Mouse (Mus musculus): ENCODE data around the gene Atp6v0a2. TPM values are rescaled to one million over a fixed set of nuclear protein-coding genes. Genes with fewer than 3 reads are reported as not detected.

The Atp6v0a2 gene
- polyA plus RNA-seq (2015; fragmentation: Illumina TruSeq; extraction: RNeasy Lipid Tissue Mini Kit (QIAGEN cat#74804); ENCODE audit: insufficient read depth, low read depth, low replicate concordance): 8.7 TPM

GRCm38 (mm10) chr5:124628448-124629363 lies at the start of gene Atp6v0a2:
Gene Atp6v0a2, plus strand, starts transcription at chr5:124628576.

GRCm38 (mm10) chr5:124578633-124579317 lies 49.6 kb upstream of the Atp6v0a2 start, which contains the start of the genes Eif2b1 and Gtf2h3:
Gene Eif2b1, minus strand, starts transcription at chr5:124579131.
Gene Gtf2h3, plus strand, starts transcription at chr5:124579140.

GRCm38 (mm10) chr5:124724997-124725396 lies 96.6 kb downstream of the Atp6v0a2 start, which contains the start of gene Dnah10:
Gene Dnah10, plus strand, starts transcription at chr5:124725085.

Other genes starting within 250 kb of the Atp6v0a2 start
- 8.3 TPM for gene Sbno1, start 202.6 kb upstream of the Atp6v0a2 start, polyA plus RNA-seq (2015; fragmentation: Illumina TruSeq; extraction: RNeasy Lipid Tissue Mini Kit (QIAGEN cat#74804); ENCODE audit: insufficient read depth, low read depth, low replicate concordance)
- gene Kmt5a, start 188.6 kb upstream of the Atp6v0a2 start, polyA plus RNA-seq (2015; fragmentation: Illumina TruSeq; extraction: RNeasy Lipid Tissue Mini Kit (QIAGEN cat#74804); ENCODE audit: insufficient read depth, low read depth, low replicate concordance): 12.4 TPM
- 3.3 TPM for gene Rilpl2, start 150.2 kb upstream of the Atp6v0a2 start, polyA plus RNA-seq (2015; fragmentation: Illumina TruSeq; extraction: RNeasy Lipid Tissue Mini Kit (QIAGEN cat#74804); ENCODE audit: insufficient read depth, low read depth, low replicate concordance)
- 3.0 TPM for gene Snrnp35, start 145.4 kb upstream of the Atp6v0a2 start, polyA plus RNA-seq (2015; fragmentation: Illumina TruSeq; extraction: RNeasy Lipid Tissue Mini Kit (QIAGEN cat#74804); ENCODE audit: insufficient read depth, low read depth, low replicate concordance)
- gene Rilpl1, start 97.2 kb upstream of the Atp6v0a2 start, polyA plus RNA-seq (2015; fragmentation: Illumina TruSeq; extraction: RNeasy Lipid Tissue Mini Kit (QIAGEN cat#74804); ENCODE audit: insufficient read depth, low read depth, low replicate concordance): 3.7 TPM
- gene Tmed2, start 87.9 kb upstream of the Atp6v0a2 start, polyA plus RNA-seq (2015; fragmentation: Illumina TruSeq; extraction: RNeasy Lipid Tissue Mini Kit (QIAGEN cat#74804); ENCODE audit: insufficient read depth, low read depth, low replicate concordance): 94.8 TPM
- gene Ddx55, start 75.7 kb upstream of the Atp6v0a2 start, polyA plus RNA-seq (2015; fragmentation: Illumina TruSeq; extraction: RNeasy Lipid Tissue Mini Kit (QIAGEN cat#74804); ENCODE audit: insufficient read depth, low read depth, low replicate concordance): 16.4 TPM
- 16.3 TPM for gene Eif2b1, start 49.4 kb upstream of the Atp6v0a2 start, polyA plus RNA-seq (2015; fragmentation: Illumina TruSeq; extraction: RNeasy Lipid Tissue Mini Kit (QIAGEN cat#74804); ENCODE audit: insufficient read depth, low read depth, low replicate concordance)
- gene Gtf2h3, start 49.4 kb upstream of the Atp6v0a2 start, polyA plus RNA-seq (2015; fragmentation: Illumina TruSeq; extraction: RNeasy Lipid Tissue Mini Kit (QIAGEN cat#74804); ENCODE audit: insufficient read depth, low read depth, low replicate concordance): 7.6 TPM
- 0.13 TPM for gene Dnah10, start 96.5 kb downstream of the Atp6v0a2 start, polyA plus RNA-seq (2015; fragmentation: Illumina TruSeq; extraction: RNeasy Lipid Tissue Mini Kit (QIAGEN cat#74804); ENCODE audit: insufficient read depth, low read depth, low replicate concordance)
- 2.6 TPM for gene Ccdc92, start 233.8 kb downstream of the Atp6v0a2 start, polyA plus RNA-seq (2015; fragmentation: Illumina TruSeq; extraction: RNeasy Lipid Tissue Mini Kit (QIAGEN cat#74804); ENCODE audit: insufficient read depth, low read depth, low replicate concordance)
- 13.5 TPM for gene Zfp664, start 234.1 kb downstream of the Atp6v0a2 start, polyA plus RNA-seq (2015; fragmentation: Illumina TruSeq; extraction: RNeasy Lipid Tissue Mini Kit (QIAGEN cat#74804); ENCODE audit: insufficient read depth, low read depth, low replicate concordance)

Data from pancreas, adult 10 weeks (tissue).